Mouse (Mus musculus) heart, embryonic 10.5 days (tissue): Measurements from ENCODE around the gene Henmt1. TPM values are rescaled to one million over a fixed set of nuclear protein-coding genes. Genes with fewer than 3 reads are reported as not detected.

ENCODE experiments used
- DNase-seq: peaks from one replicate; pipeline ENCODE4 v3.0.0-alpha.2; 2017; ENCODE audit warnings: low spot score
- H3K27ac ChIP-seq: fragments of 300-500 bp; sonication (generic); 2 replicates; pipeline ENCODE4 v1.5.1; 2016; ENCODE audit warnings: mild to moderate bottlenecking
- H3K27me3 ChIP-seq: fragments of 300-500 bp; sonication (generic); 2 replicates; pipeline ENCODE4 v1.6.1; 2016; ENCODE audit warnings: mild to moderate bottlenecking; ENCODE audit not compliant: poor library complexity, insufficient read depth, severe bottlenecking
- H3K36me3 ChIP-seq: fragments of 300-500 bp; sonication (generic); 2 replicates; pipeline ENCODE4 v1.6.1; 2016; ENCODE audit warnings: mild to moderate bottlenecking, moderate library complexity
- H3K4me1 ChIP-seq: fragments of 300-500 bp; sonication (generic); 2 replicates; pipeline ENCODE4 v1.6.1; 2016; ENCODE audit warnings: mild to moderate bottlenecking
- H3K4me3 ChIP-seq: fragments of 300-500 bp; sonication (generic); 2 replicates; pipeline ENCODE4 v1.5.1; 2016; ENCODE audit warnings: mild to moderate bottlenecking, moderate library complexity
- H3K9me3 ChIP-seq: fragments of 300-500 bp; sonication (generic); 2 replicates; pipeline ENCODE4 v1.6.1; 2016; ENCODE audit warnings: mild to moderate bottlenecking, moderate library complexity
- WGBS: fragments of 180-500 bp; shearing (Covaris S2); methylation state at CpG from one replicate; pipeline ENCODE4 v1.1.7; 2016; 5-methylcytosine and 5-hydroxymethylcytosine counted together
- polyA plus RNA-seq: library from polyadenylated mRNA; unstranded; fragments of >200 nt; fragmentation: Nextera tagmentation; extraction: Ambion mirVana; gene quantifications from 2 replicates; pipeline ENCODE4 v1.2.1, GENCODE M21; 2016

Henmt1 gene
- polyA plus RNA-seq, 1 experiment from 2014 or later, result 0.33 TPM

- WGBS, result 93% methylated on average over 1 of the region's 1 CpGs
- no peak overlapping the region for H3K4me3 ChIP-seq
- no peaks in the 10 kb centered on the region for H3K9me3 ChIP-seq
- H3K4me1 ChIP-seq, result no peaks in the 10 kb centered on the region
- no peak overlapping the region for H3K27ac ChIP-seq
- no peaks in the 10 kb centered on the region for H3K36me3 ChIP-seq
- no peak for DNase-seq
- H3K27me3 ChIP-seq, result no peaks in the 10 kb centered on the region
These were observed 23.7 kb upstream of the Henmt1 start for GRCm38 (mm10) chr3:108915999-108916398.

- H3K27me3 ChIP-seq, result no peaks in the 10 kb centered on the region
- no peak overlapping the region for H3K4me3 ChIP-seq
- WGBS, result 61% methylated on average over 4 of the region's 4 CpGs
- DNase-seq, result no peak
- no peaks in the 10 kb centered on the region for H3K9me3 ChIP-seq
- H3K4me1 ChIP-seq, result no peaks in the 10 kb centered on the region
- no peak overlapping the region for H3K27ac ChIP-seq
- no peaks in the 10 kb centered on the region for H3K36me3 ChIP-seq
These were observed 22.8 kb upstream of the Henmt1 start for GRCm38 (mm10) chr3:108916857-108917256.

GRCm38 (mm10) chr3:108917986-108918385, 21.7 kb upstream of the Henmt1 start:
- 58% methylated on average over 3 of the region's 3 CpGs for WGBS
- Histone ChIP-seq H3K27ac (no peak overlapping the region), H3K36me3 (no peaks in the 10 kb centered on the region), H3K4me1 (no peaks in the 10 kb centered on the region), H3K9me3 (no peaks in the 10 kb centered on the region), H3K27me3 (no peaks in the 10 kb centered on the region), H3K4me3 (no peak overlapping the region)
- DNase-seq, result no peak

DNA sequence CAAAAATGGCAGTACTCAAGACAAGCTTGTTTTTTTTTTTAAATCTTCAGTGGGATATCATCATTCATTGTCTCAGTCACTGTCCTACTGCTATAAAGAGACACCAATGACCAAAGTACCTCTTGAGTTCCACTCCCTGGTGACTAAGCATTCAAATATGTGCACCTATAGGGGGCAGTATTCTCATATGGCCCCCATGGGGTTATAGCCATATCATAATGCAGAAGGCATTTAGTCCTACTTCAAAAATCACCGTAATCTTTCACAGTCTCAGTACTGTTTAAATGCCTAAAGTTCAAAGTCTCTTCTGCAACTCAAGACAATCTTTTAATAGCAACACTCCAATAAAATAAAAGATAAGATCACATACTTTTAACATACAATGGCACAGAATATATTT, 20.8 kb upstream of the Henmt1 start:
- Histone ChIP-seq H3K27ac (no peak overlapping the region), H3K9me3 (no peaks in the 10 kb centered on the region), H3K4me1 (no peaks in the 10 kb centered on the region), H3K4me3 (no peak overlapping the region), H3K36me3 (no peaks in the 10 kb centered on the region), H3K27me3 (no peaks in the 10 kb centered on the region)
- 82% methylated on average over 1 of the region's 1 CpGs for WGBS
- no peak for DNase-seq

DNA sequence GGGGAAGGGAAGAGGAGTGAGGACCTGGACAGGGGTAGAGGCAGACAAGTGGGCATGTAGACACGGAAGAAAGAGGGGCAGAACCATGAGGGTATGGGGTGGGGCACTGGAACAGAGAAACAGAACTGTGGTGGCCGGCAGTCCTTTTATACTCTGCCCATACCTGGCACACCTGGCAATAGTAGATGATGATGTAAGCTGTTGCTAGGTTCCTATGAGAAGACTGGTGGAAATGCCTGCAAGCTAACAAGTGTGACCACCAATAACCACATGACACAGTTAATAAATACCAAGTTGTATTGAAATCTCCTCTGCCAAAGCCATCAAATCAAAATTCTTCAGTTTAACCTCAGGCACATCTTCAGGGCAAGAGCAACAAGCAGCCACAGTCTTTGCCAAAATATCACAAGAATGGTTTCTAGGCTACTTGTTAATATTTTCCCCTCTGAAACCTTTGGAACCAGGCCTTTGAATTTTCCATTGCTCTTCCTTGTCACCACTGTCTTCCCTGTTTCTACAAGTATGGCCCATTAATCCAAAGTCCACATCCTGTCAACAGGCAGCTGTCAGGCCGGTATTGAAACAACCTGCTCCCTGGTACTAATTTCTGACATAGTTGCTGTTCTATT, 19.1 kb upstream of the Henmt1 start:
- Histone ChIP-seq H3K27me3 (no peaks in the 10 kb centered on the region), H3K4me1 (no peaks in the 10 kb centered on the region), H3K4me3 (no peak overlapping the region), H3K27ac (no peak overlapping the region), H3K9me3 (no peaks in the 10 kb centered on the region), H3K36me3 (no peaks in the 10 kb centered on the region)
- DNase-seq, result no peak
- WGBS, result 84% methylated on average over 3 of the region's 3 CpGs

DNA sequence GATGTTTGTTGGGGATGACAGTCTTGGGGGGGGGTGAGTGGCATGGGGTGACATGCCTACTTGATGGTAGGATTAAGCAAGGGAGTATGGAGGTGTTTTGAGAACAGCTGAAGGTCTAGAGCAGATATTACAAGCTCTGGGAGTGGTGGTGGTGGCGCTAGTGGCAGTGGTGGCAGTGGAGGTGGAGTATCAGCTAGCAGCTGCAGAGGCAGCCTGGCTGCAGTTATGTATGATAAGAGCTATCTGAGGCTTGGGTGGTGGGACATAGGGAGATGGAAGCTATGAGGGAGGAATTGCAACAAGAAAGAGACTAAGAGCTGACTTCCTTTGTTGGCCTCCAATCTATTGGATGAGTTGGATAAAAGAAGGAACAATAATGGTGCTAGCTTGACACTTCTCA, 17.9 kb upstream of the Henmt1 start:
- WGBS, result 89% methylated on average over 1 of the region's 1 CpGs
- Histone ChIP-seq H3K4me1 (no peaks in the 10 kb centered on the region), H3K27ac (no peak overlapping the region), H3K9me3 (no peaks in the 10 kb centered on the region), H3K4me3 (no peak overlapping the region), H3K27me3 (no peaks in the 10 kb centered on the region), H3K36me3 (no peaks in the 10 kb centered on the region)
- no peak for DNase-seq

DNA sequence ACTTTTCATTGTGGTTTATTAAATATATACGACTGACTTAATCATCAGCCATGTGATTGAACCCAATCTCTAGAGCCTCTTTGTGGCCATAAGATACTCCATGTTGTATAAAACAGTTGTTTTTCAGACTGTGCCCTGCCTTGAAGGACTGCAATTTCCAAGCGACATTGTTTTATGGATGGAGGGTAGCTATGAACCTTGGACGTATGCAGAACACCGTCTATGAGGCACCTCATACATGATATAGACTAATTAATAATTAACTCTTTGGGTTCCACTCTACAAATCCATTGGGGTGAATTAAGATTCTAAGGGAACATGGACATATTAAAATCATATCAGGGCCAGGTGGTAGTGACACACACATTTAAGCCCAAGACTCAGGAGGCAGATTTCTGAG, 14.0 kb upstream of the Henmt1 start:
- Histone ChIP-seq H3K27me3 (no peaks in the 10 kb centered on the region), H3K36me3 (no peaks in the 10 kb centered on the region), H3K9me3 (no peaks in the 10 kb centered on the region), H3K4me1 (no peaks in the 10 kb centered on the region), H3K4me3 (no peak overlapping the region), H3K27ac (no peak overlapping the region)
- DNase-seq, result no peak
- WGBS, result 89% methylated on average over 4 of the region's 4 CpGs

GRCm38 (mm10) chr3:108926308-108926707, 13.4 kb upstream of the Henmt1 start:
- no peaks in the 10 kb centered on the region for H3K27me3 ChIP-seq
- no peak overlapping the region for H3K4me3 ChIP-seq
- H3K36me3 ChIP-seq, result no peaks in the 10 kb centered on the region
- no peaks in the 10 kb centered on the region for H3K9me3 ChIP-seq
- H3K27ac ChIP-seq, result no peak overlapping the region
- 83% methylated on average over 1 of the region's 1 CpGs for WGBS
- no peaks in the 10 kb centered on the region for H3K4me1 ChIP-seq
- no peak for DNase-seq

GRCm38 (mm10) chr3:108933557-108933956, 6.1 kb upstream of the Henmt1 start:
- 83% methylated on average over 6 of the region's 6 CpGs for WGBS
- Histone ChIP-seq H3K9me3 (no peaks in the 10 kb centered on the region), H3K36me3 (no peaks in the 10 kb centered on the region), H3K27ac (no peak overlapping the region), H3K4me1 (no peaks in the 10 kb centered on the region), H3K27me3 (no peaks in the 10 kb centered on the region), H3K4me3 (no peak overlapping the region)
- DNase-seq, result no peak

DNA sequence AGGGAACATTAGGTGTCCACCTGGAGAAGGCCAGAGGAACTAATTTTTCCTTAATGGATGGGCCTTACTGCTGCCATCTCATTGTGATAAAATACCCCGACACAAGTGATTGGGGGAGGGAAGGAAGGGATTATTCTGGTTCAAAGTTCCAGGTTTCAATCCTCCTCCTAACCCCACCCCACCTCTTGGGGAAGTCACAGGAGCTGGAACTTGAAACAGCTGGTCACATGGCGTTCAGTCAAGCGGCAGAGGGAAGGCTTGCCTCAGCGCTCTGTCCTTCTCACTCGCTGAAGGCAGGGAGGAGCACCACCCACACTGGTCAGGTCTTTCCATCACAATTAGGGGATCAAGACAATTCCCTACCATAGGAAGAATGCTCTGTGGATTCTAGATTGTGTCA, 982 bp upstream of the Henmt1 start:
- no peaks in the 10 kb centered on the region for H3K36me3 ChIP-seq
- DNase-seq, result no peak
- 0 out of 2 replicates have a peak, but pooled peaks cover 5% of the 10 kb centered on the region for H3K4me1 ChIP-seq
- H3K27ac ChIP-seq, result no peak overlapping the region
- no peak overlapping the region for H3K4me3 ChIP-seq
- WGBS, result 86% methylated on average over 5 of the region's 5 CpGs
- no peaks in the 10 kb centered on the region for H3K9me3 ChIP-seq
- H3K27me3 ChIP-seq, result peaks cover 11% of the 10 kb centered on the region; the same call in 1 of the 2 replicates

DNA sequence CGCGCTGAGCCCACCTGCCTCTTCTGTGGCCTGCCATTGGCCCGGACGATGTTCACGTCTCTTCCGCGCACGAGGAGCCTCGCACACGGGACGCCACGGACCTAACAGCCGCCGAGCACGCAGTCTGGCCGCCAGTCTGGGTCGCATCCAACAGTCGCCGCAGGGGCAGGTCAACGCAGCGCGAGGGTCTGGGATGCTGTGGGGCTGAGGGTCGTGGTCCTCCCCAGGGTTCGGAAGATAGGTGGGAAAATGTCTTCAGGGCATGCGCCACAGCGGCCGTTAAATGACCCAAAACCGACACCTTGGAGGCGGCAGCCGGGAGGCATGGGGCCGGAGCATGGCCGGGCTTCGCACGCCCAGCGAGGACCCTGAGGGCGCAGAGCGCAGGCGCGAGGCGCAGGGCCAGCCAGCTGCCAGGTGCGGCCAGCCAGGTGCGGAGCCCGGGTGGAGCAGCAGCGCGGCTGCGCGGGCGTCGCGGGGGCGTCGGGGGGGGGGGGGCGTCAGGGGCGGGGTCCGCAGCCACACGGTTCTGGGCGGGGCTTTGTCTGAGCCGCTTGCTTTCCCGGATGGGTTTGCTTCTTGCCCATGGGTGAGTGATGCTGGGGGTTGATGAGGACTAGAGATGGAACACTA, 444 bp downstream of the Henmt1 start, which contains the start of gene Gm9857:
Gene Gm9857 (minus strand): TSS at position 445 of the 633 bp plus-strand sequence.
- WGBS, result 39% methylated on average over 59 of the region's 59 CpGs
- DNase-seq, result no peak

DNA sequence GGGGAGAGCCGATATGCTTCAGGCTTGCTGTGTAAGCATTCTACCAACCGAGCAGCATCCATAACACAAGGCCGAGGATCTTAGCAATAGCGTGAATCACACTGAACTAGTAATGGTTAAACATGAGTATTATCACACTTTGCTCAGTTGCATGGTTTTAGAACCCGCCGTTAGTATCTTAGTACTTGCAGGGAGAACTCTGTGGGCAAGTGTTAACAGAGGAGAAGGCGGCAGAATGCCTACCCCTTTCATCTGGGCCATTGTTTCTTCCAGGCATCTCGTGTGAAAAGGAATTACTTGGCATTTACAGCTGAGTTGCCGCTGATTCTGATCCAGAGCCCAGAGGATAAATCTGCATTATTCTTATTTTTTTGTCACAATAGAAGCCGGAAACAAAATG, 1.3 kb downstream of the Henmt1 start:
- WGBS, result 86% methylated on average over 10 of the region's 10 CpGs
- no peak overlapping the region for H3K4me3 ChIP-seq
- H3K27ac ChIP-seq, result no peak overlapping the region
- H3K27me3 ChIP-seq, result peaks cover 11% of the 10 kb centered on the region; the same call in 1 of the 2 replicates
- no peak for DNase-seq
- 0 out of 2 replicates have a peak, but pooled peaks cover 5% of the 10 kb centered on the region for H3K4me1 ChIP-seq
- H3K36me3 ChIP-seq, result no peaks in the 10 kb centered on the region
- no peaks in the 10 kb centered on the region for H3K9me3 ChIP-seq

More for the DNA sequence above, 444 bp downstream of the Henmt1 start, which contains the start of gene Gm9857:
- 0 out of 2 replicates have a peak, but pooled peaks cover 5% of the 10 kb centered on the region for H3K4me1 ChIP-seq
- H3K4me3 ChIP-seq, result peak within 1 kb of the TSS; percentile 57
- H3K9me3 ChIP-seq, result no peaks in the 10 kb centered on the region
- H3K36me3 ChIP-seq, result no peaks in the 10 kb centered on the region
- H3K27me3 ChIP-seq, result peaks cover 11% of the 10 kb centered on the region; the same call in 1 of the 2 replicates
- peak within 1 kb of the TSS; percentile 49 for H3K27ac ChIP-seq

DNA sequence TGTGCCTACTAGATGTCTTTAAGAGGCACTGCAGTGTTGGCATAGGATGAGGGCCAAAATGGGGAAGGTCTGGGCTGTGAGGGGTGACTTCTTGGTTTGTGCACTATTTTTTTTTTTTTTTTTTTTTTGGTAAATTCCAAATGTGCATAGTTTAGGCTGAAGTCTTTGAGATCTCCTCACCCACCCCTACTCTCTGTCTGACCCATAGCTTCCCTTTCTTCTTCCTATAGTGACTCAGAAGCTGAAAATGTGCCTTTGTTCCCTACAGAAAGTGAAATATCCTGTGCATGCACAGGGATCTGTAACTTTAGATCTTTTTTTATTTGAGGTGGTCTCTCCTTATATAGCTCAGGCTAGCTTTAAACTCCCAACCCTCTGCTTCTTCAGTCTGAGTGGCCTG, 18.3 kb downstream of the Henmt1 start:
- H3K4me3 ChIP-seq, result no peak overlapping the region
- H3K36me3 ChIP-seq, result no peaks in the 10 kb centered on the region

More for the DNA sequence above, 18.3 kb downstream of the Henmt1 start:
- Histone ChIP-seq H3K27ac (no peak overlapping the region), H3K9me3 (no peaks in the 10 kb centered on the region), H3K4me1 (peaks cover 8% of the 10 kb centered on the region), H3K27me3 (no peaks in the 10 kb centered on the region)
- no peak for DNase-seq
